Mouse (Mus musculus) hindbrain, postnatal 0 days (tissue): ENCODE results near the gene Psmd5. TPM values are rescaled to one million over a fixed set of nuclear protein-coding genes. Genes with fewer than 3 reads are reported as not detected.
A peak's percentile ranks its signal among the peaks of the same experiment; 100 is the strongest.
"Not testable (repeated sequence)": the region's sequence is repeated elsewhere in the genome, so short reads cannot be mapped to it uniquely, and the experiment has no call there.

Experiments used
- ATAC-seq: fragments of 200-750 bp; cut with Nextera tagmentation; 2 replicates; pipeline ENCODE4 v1.8.0; 2017; ENCODE audit warnings: mild to moderate bottlenecking, moderate TSS enrichment, moderate library complexity
- DNase-seq: peaks from one replicate; pipeline ENCODE4 v3.0.0-alpha.2; 2015; ENCODE audit warnings: low spot score
- H3K27ac ChIP-seq: fragments of 300-500 bp; sonication (generic); 2 replicates; pipeline ENCODE4 v1.5.1; 2014; ENCODE audit warnings: mild to moderate bottlenecking
- H3K27me3 ChIP-seq: fragments of 300-500 bp; sonication (generic); 2 replicates; pipeline ENCODE4 v1.6.1; 2014; ENCODE audit warnings: low read length, mixed read lengths; ENCODE audit not compliant: insufficient read depth
- H3K36me3 ChIP-seq: fragments of 300-500 bp; sonication (generic); 2 replicates; pipeline ENCODE4 v1.6.1; 2014; ENCODE audit warnings: low read length, mixed read lengths; ENCODE audit not compliant: insufficient read depth
- H3K4me1 ChIP-seq: fragments of 300-500 bp; sonication (generic); 2 replicates; pipeline ENCODE4 v1.6.1; 2014; ENCODE audit warnings: antibody characterized with exemption, low read length, mixed read lengths; ENCODE audit not compliant: insufficient read depth
- H3K4me2 ChIP-seq: fragments of 300-500 bp; sonication (generic); 2 replicates; pipeline ENCODE4 v1.6.1; 2014; ENCODE audit warnings: low read depth, mild to moderate bottlenecking, low read length, moderate library complexity, mixed read lengths
- H3K4me3 ChIP-seq: fragments of 300-500 bp; sonication (generic); 2 replicates; pipeline ENCODE4 v1.5.1; 2014; ENCODE audit warnings: low read length
- H3K9ac ChIP-seq: fragments of 300-500 bp; sonication (generic); replicated peaks from 2 replicates; pipeline ENCODE4 v1.6.1; 2014; ENCODE audit warnings: mild to moderate bottlenecking, low read length, moderate library complexity, mixed read lengths
- H3K9me3 ChIP-seq: fragments of 300-500 bp; sonication (generic); 2 replicates; pipeline ENCODE4 v1.6.1; 2016; ENCODE audit warnings: low read length, mixed read lengths
- CTCF ChIP-seq: IDR thresholded peaks from 2 replicates; pipeline ENCODE4 v1.5.1; 2016; ENCODE audit warnings: antibody characterized with exemption, control low read depth, low read depth
- WGBS: fragments of 180-500 bp; shearing (Covaris S2); extraction: QIAGEN DNeasy Blood & Tissue Kit; methylation state at CpG from one replicate; pipeline ENCODE4 v1.1.7; 2014; 5-methylcytosine and 5-hydroxymethylcytosine counted together
- polyA plus RNA-seq: library from polyadenylated mRNA; unstranded; fragments of >200 nt; fragmentation: Nextera tagmentation; extraction: Ambion mirVana; gene quantifications from 2 replicates; pipeline ENCODE4 v1.2.1, GENCODE M21; 2015
- total RNA-seq: library from RNA; depleted of rRNA; stranded (reverse); fragments of >200 nt; gene quantifications from 2 replicates; pipeline ENCODE4 v1.2.3, GENCODE M21; 2014; rRNA removed

Gene Psmd5
- total and polyA plus RNA-seq, 2 experiments from 2014 or later = 39.4 to 80.0 TPM

- DNase-seq (no peak), ATAC-seq (no peak)
- Histone ChIP-seq H3K4me2 (peak overlapping the region; percentile 69), H3K27me3 (no peaks in the 10 kb centered on the region), H3K4me3 (no peak overlapping the region), H3K9me3 (no peaks in the 10 kb centered on the region), H3K36me3 (no peaks in the 10 kb centered on the region; the same call in 1 of the 2 replicates), H3K9ac (no peak overlapping the region), H3K4me1 (0 out of 2 replicates have a peak, but pooled peaks cover 5% of the 10 kb centered on the region), H3K27ac (no peak overlapping the region)
- no peak for TF ChIP-seq CTCF
- WGBS = 64% methylated on average over 3 of the region's 3 CpGs
Observed at GRCm38 (mm10) chr2:34803746-34804145, 71.0 kb downstream of the Psmd5 start.

DNA sequence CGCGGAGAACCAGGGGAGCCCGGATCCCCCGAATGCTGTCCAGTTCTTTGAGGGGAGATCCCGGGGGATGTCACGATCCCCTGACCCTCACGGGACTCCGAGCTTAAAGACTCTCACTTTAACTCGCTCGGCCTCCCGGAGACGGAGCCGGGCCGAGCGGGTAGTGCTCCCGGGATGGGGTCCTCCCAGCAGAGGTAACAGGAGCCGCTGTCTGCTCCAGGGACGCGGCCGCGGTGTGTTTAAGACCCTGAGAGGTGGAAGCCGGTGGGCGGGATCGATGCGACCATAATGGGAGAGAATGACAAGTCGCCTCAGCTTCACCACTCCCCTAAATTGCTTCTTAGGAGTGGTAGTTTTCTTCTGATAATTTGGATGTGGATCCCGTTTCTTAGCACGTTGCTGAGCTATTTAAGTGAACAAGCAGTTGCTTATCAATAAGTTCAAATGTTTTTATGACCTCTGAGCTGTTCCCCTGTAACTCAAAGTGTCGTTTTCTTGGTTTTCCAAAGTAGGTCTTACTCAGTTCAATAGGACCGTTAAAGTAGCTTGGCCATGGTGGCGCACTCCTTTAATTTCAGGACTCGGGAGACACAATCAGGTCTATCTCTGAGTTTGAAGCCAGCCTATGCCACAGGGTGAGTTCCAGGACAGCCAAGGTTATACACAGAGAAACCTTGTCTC lies 72.1 kb downstream of the Psmd5 start:
- Histone ChIP-seq H3K4me2 (peak overlapping the region; percentile 69), H3K4me3 (peak overlapping the region; percentile 65), H3K27ac (peak overlapping the region; percentile 96), H3K9ac (peak overlapping the region; percentile 74)
- not testable (repeated sequence) for H3K27me3 ChIP-seq, H3K36me3 ChIP-seq, H3K9me3 ChIP-seq, H3K4me1 ChIP-seq
- DNase-seq = peak; percentile 46
- under 1% methylated on average over 18 of the region's 32 CpGs for WGBS
- ATAC-seq = peak; percentile 43

- Histone ChIP-seq H3K4me2 (peak overlapping the region; percentile 69; the same call in 1 of the 2 replicates), H3K27ac (peak overlapping the region; percentile 96), H3K27me3 (no peaks in the 10 kb centered on the region), H3K4me3 (peak overlapping the region; percentile 65), H3K4me1 (0 out of 2 replicates have a peak, but pooled peaks cover 5% of the 10 kb centered on the region), H3K36me3 (no peaks in the 10 kb centered on the region; the same call in 1 of the 2 replicates), H3K9ac (peak overlapping the region; percentile 74), H3K9me3 (no peaks in the 10 kb centered on the region)
- 5% methylated on average over 39 of the region's 39 CpGs for WGBS
- ATAC-seq = peak; percentile 99
- peak; percentile 45 for TF ChIP-seq CTCF
- DNase-seq = peak; percentile 100
Observed at GRCm38 (mm10) chr2:34801516-34802482, 73.0 kb downstream of the Psmd5 start.

DNA sequence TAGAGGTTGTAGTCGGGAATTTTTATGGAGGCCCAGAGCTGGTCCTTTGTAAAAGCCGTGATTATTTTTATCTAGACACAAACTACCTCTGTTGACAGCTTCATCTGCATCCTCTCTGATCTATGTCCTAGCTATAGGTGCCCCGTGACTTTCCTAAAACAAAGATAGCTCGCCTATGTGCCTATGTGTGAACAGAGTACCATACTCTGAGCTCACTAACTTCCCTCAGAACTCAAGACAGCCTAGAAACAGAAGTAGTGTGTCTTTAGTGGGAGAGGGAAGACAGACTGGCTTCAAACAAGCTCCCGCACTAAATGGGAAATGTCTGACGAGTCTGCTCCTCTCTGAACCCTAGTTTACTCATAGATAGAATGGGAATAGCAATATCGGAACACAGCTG lies 74.4 kb downstream of the Psmd5 start:
- Histone ChIP-seq H3K4me1 (0 out of 2 replicates have a peak, but pooled peaks cover 5% of the 10 kb centered on the region), H3K27ac (no peak overlapping the region), H3K4me2 (peak overlapping the region; percentile 94; the same call in 1 of the 2 replicates), H3K9me3 (no peaks in the 10 kb centered on the region), H3K9ac (no peak overlapping the region), H3K4me3 (0 out of 2 replicates have a peak overlapping the region, but pooled peaks have one; percentile 69), H3K36me3 (0 out of 2 replicates have a peak, but pooled peaks cover under 1% of the 10 kb centered on the region), H3K27me3 (no peaks in the 10 kb centered on the region)
- ATAC-seq = no peak
- no peak for DNase-seq
- 86% methylated on average over 7 of the region's 7 CpGs for WGBS
- no peak for TF ChIP-seq CTCF

Other genes with a start within 250 kb of the Psmd5 start
- 71.2 and 74.0 TPM in 2 replicates for gene Gapvd1, start 119.7 kb downstream of the Psmd5 start, total RNA-seq
- gene Gapvd1, start 119.7 kb downstream of the Psmd5 start, polyA plus RNA-seq = 79.8 and 80.8 TPM in 2 replicates
- gene Hspa5, start 103.0 kb downstream of the Psmd5 start, total RNA-seq = 148 and 186 TPM in 2 replicates
- 321 and 322 TPM in 2 replicates for gene Hspa5, start 103.0 kb downstream of the Psmd5 start, polyA plus RNA-seq
- 15.8 and 19.0 TPM in 2 replicates for gene Rabepk, start 75.1 kb downstream of the Psmd5 start, total RNA-seq
- 28.2 and 28.8 TPM in 2 replicates for gene Rabepk, start 75.1 kb downstream of the Psmd5 start, polyA plus RNA-seq
- gene Fbxw2, start 48.7 kb downstream of the Psmd5 start, total RNA-seq = 94.9 and 112 TPM in 2 replicates
- gene Fbxw2, start 48.7 kb downstream of the Psmd5 start, polyA plus RNA-seq = 111 and 118 TPM in 2 replicates
- 0.16 TPM in 1 of 2 replicates, not detected in the other for gene Gm34653, start 42.0 kb downstream of the Psmd5 start, total RNA-seq
- 0.09 TPM in 1 of 2 replicates, not detected in the other for gene Gm34653, start 42.0 kb downstream of the Psmd5 start, polyA plus RNA-seq
- 0.26 and 0.65 TPM in 2 replicates for gene Cutal, start 572 bp downstream of the Psmd5 start, total RNA-seq
- 0.20 and 0.37 TPM in 2 replicates for gene Cutal, start 572 bp downstream of the Psmd5 start, polyA plus RNA-seq
- gene Phf19, start 39.1 kb upstream of the Psmd5 start, total RNA-seq = 1.7 and 2.5 TPM in 2 replicates
- gene Phf19, start 39.1 kb upstream of the Psmd5 start, polyA plus RNA-seq = 1.3 and 3.1 TPM in 2 replicates
- gene Traf1, start 86.8 kb upstream of the Psmd5 start, total RNA-seq = 1.0 and 2.6 TPM in 2 replicates
- gene Traf1, start 86.8 kb upstream of the Psmd5 start, polyA plus RNA-seq = 3.4 and 3.9 TPM in 2 replicates
- gene Hc, start 186.5 kb upstream of the Psmd5 start, total RNA-seq = 0.10 and 1.3 TPM in 2 replicates
- 0.63 and 0.69 TPM in 2 replicates for gene Hc, start 186.5 kb upstream of the Psmd5 start, polyA plus RNA-seq
- 0.29 TPM in 1 of 2 replicates, not detected in the other for gene AI182371, start 226.6 kb upstream of the Psmd5 start, total RNA-seq
- 0.30 and 0.48 TPM in 2 replicates for gene AI182371, start 226.6 kb upstream of the Psmd5 start, polyA plus RNA-seq
- gene Cntrl, start 234.5 kb upstream of the Psmd5 start, total RNA-seq = 6.5 and 10.5 TPM in 2 replicates
- 9.0 and 10.7 TPM in 2 replicates for gene Cntrl, start 234.5 kb upstream of the Psmd5 start, polyA plus RNA-seq